Mouse (Mus musculus) forebrain, embryonic 12.5 days (tissue): ENCODE results near the gene Arsb. TPM values are rescaled to one million over a fixed set of nuclear protein-coding genes. Genes with fewer than 3 reads are reported as not detected.

Experiments
- ATAC-seq: fragments of 200-750 bp; cut with Nextera tagmentation; 2 replicates; pipeline ENCODE4 v1.8.0; 2017; ENCODE audit warnings: moderate TSS enrichment; ENCODE audit not compliant: low FRiP score
- H3K27ac ChIP-seq: fragments of 300-500 bp; sonication (generic); 2 replicates; pipeline ENCODE4 v1.5.1; 2016; ENCODE audit warnings: mild to moderate bottlenecking
- H3K27me3 ChIP-seq: fragments of 300-500 bp; sonication (generic); 2 replicates; pipeline ENCODE4 v1.6.1; 2016; ENCODE audit warnings: mild to moderate bottlenecking
- H3K36me3 ChIP-seq: fragments of 300-500 bp; sonication (generic); replicated peaks from 2 replicates; pipeline ENCODE4 v1.6.1; 2016; ENCODE audit warnings: mild to moderate bottlenecking
- H3K4me1 ChIP-seq: fragments of 300-500 bp; sonication (generic); 2 replicates; pipeline ENCODE4 v1.6.1; 2016
- H3K4me2 ChIP-seq: fragments of 300-500 bp; sonication (generic); 2 replicates; pipeline ENCODE4 v1.6.1; 2016; ENCODE audit warnings: mild to moderate bottlenecking, moderate library complexity
- H3K4me3 ChIP-seq: fragments of 300-500 bp; sonication (generic); replicated peaks from 2 replicates; pipeline ENCODE4 v1.5.1; 2016; ENCODE audit warnings: mild to moderate bottlenecking
- H3K9ac ChIP-seq: fragments of 300-500 bp; sonication (generic); 2 replicates; pipeline ENCODE4 v1.6.1; 2016; ENCODE audit warnings: mild to moderate bottlenecking
- H3K9me3 ChIP-seq: fragments of 300-500 bp; sonication (generic); 2 replicates; pipeline ENCODE4 v1.6.1; 2016
- WGBS: fragments of 180-500 bp; shearing (Covaris S2); methylation state at CpG from one replicate; pipeline ENCODE4 v1.1.7; 2016; 5-methylcytosine and 5-hydroxymethylcytosine counted together
- polyA plus RNA-seq: library from polyadenylated mRNA; unstranded; fragments of >200 nt; fragmentation: Nextera tagmentation; extraction: Ambion mirVana; gene quantifications from 2 replicates; pipeline ENCODE4 v1.2.1, GENCODE M21; 2016

Gene Arsb
- 7.2 and 7.3 TPM in 2 replicates for polyA plus RNA-seq

DNA sequence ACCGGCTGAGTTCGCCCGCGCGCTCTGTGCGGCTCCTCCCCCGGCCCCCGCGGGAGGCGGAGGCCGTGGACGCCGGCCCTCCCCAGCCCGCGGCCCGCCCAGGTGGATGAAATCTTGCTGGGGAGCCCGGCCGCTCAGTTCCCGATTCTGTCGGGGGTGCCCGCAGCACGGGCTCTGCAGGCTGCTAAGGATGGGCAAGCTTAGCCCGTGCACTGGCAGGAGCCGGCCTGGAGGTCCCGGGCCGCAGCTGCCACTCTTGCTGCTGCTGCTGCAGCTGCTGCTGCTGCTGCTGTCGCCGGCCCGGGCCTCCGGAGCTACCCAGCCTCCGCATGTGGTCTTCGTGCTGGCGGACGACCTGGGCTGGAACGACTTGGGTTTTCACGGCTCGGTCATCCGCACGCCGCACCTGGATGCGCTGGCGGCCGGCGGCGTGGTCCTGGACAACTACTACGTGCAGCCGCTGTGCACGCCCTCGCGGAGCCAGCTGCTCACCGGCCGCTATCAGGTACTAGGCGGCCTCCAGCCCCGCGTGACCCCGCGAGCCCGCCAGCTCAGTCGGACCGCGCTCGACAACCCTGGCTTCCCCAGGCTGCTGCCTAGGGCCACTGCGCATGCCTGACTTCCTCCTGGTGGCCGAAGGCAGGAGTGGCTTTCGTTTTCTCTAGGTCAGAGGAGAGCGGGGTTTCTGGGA is at the start of gene Arsb:
Gene Arsb (plus strand): TSS at position 43 of the 691 bp plus-strand sequence.
- H3K27ac ChIP-seq, result peak within 1 kb of the TSS; percentile 83
- H3K4me2 ChIP-seq, result peak within 1 kb of the TSS; percentile 85
- H3K4me3 ChIP-seq, result peak within 1 kb of the TSS; percentile 66
- ATAC-seq, result peak; percentile 92
- H3K9ac ChIP-seq, result peak within 1 kb of the TSS; percentile 82
- under 1% methylated on average over 65 of the region's 66 CpGs for WGBS
- peaks cover 2% of the 10 kb centered on the region; the same call in 1 of the 2 replicates for H3K27me3 ChIP-seq
- peaks cover 17% of the 10 kb centered on the region; the same call in 1 of the 2 replicates for H3K4me1 ChIP-seq
- H3K36me3 ChIP-seq, result no peaks in the 10 kb centered on the region
- no peaks in the 10 kb centered on the region for H3K9me3 ChIP-seq

DNA sequence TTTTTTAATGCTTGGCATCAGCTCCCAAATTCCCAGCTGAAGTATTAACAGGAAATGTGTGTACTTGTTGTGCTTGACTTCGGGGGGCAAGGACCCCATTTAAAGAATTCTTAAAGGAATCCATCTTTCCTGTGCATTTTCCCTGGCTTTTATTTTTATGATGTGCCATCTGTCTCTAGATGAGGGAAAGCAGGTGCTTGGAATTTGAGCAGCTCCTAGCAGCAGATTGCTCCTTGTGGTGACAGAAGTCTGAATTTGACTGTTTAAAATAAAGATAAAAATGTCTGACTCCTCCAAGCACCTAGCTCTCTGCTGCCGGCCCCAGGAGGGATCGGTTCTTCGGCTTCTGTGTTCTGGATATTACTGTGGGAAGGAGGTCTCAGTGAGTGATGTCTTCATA is 49.5 kb upstream of the Arsb start:
- no peak overlapping the region for H3K4me3 ChIP-seq
- no peak overlapping the region for H3K27ac ChIP-seq
- H3K4me2 ChIP-seq, result no peak overlapping the region
- no peaks in the 10 kb centered on the region; the same call in 1 of the 2 replicates for H3K4me1 ChIP-seq
- H3K9ac ChIP-seq, result no peak overlapping the region
- no peaks in the 10 kb centered on the region for H3K36me3 ChIP-seq
- no peak for ATAC-seq
- H3K27me3 ChIP-seq, result no peaks in the 10 kb centered on the region
- WGBS, result 89% methylated on average over 4 of the region's 4 CpGs
- H3K9me3 ChIP-seq, result no peaks in the 10 kb centered on the region

DNA sequence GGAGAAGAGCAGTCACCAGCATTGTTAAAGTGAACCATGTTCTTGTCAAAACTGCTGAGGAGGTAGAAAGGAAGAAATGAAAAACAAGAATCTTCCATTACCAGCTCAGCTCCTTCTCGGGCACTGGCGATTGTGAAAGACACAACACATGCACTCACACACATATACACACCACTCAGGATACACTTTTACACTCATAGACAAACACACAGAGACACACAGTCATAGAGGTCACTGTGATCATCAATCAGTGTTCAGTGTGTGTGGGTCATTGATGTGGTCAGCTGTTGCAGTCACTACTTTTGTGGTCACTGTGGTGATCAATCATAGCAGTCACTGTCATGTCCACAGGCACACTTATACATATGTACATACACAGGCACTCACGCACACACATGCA is 48.0 kb upstream of the Arsb start:
- H3K36me3 ChIP-seq, result no peaks in the 10 kb centered on the region
- no peaks in the 10 kb centered on the region for H3K4me1 ChIP-seq
- no peak for ATAC-seq
- no peak overlapping the region for H3K4me3 ChIP-seq
- H3K4me2 ChIP-seq, result no peak overlapping the region
- H3K27ac ChIP-seq, result no peak overlapping the region
- H3K9me3 ChIP-seq, result no peaks in the 10 kb centered on the region
- no peak overlapping the region for H3K9ac ChIP-seq
- H3K27me3 ChIP-seq, result no peaks in the 10 kb centered on the region
- WGBS, result 91% methylated on average over 3 of the region's 3 CpGs

DNA sequence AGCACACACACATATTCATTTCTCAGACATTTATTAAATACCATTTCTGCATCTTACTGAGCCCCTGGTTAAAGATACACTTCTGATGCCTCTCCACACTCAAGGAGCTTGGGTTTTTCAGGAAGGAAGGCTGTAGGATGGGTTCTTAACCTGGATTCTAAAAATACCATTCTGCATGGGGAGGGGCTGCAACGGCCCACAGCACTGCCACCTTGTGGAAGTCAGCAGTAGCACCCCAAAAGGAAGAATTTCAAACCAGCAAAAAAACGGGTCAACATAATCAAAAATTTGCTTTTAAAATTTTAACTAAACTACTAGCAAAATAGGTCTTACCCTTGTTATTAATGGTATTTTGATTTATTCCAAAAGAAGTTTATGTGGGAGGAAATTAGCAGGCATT is 47.2 kb upstream of the Arsb start:
- no peak for ATAC-seq

DNA sequence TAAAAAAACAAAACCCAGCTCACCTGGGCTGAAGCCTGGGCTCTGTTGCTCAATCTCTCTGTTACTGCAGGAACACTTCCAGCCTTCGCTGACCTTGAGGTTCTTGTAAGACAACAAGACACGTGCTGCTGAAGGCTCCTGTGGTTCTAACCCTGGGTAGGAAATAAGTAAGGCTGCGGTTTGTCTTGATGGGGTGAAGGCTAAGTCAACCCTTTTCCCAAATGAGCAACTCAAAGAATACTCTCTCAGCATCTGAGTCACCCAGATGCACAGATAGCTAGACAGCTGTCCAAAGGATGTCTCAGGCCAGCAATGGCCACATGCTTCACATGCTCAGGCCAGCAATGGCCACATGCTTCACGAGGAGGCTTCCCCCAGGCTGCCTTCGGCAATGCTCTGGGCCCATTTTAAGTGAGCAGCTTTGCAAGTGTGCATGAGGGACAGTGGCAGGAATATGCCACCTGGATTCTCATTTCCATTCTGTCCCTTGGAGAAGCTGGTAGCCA is 36.2 kb upstream of the Arsb start:
- Histone ChIP-seq H3K27me3 (no peaks in the 10 kb centered on the region), H3K36me3 (no peaks in the 10 kb centered on the region), H3K9ac (no peak overlapping the region), H3K9me3 (no peaks in the 10 kb centered on the region), H3K27ac (no peak overlapping the region), H3K4me2 (no peak overlapping the region), H3K4me1 (no peaks in the 10 kb centered on the region), H3K4me3 (no peak overlapping the region)
- WGBS, result 85% methylated on average over 5 of the region's 5 CpGs
- ATAC-seq, result no peak

More for the DNA sequence above, 47.2 kb upstream of the Arsb start:
- no peaks in the 10 kb centered on the region for H3K4me1 ChIP-seq
- no peaks in the 10 kb centered on the region for H3K9me3 ChIP-seq
- H3K4me2 ChIP-seq, result no peak overlapping the region
- 39% methylated on average over 2 of the region's 2 CpGs for WGBS
- no peak overlapping the region for H3K27ac ChIP-seq
- no peak overlapping the region for H3K9ac ChIP-seq
- no peaks in the 10 kb centered on the region for H3K36me3 ChIP-seq
- H3K27me3 ChIP-seq, result no peaks in the 10 kb centered on the region
- H3K4me3 ChIP-seq, result no peak overlapping the region

DNA sequence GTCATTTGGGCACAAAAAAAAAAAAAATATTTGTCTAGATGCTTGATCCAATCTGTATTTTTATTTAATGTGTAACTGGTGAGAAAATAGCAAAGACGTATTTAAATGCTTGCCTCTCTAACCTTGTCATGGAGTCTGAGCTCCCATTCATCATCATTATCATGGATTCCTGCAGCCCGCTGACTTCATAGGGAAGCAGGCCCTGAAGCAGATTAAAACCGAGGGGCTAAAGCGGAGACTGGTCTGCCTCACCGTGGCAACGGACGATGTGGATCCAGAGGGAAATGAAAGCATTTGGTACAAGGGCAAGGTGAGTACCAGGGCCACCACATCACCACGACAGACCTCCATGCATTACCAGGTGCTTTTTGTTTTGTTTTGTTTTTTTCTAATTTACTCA is 27.3 kb upstream of the Arsb start:
- Histone ChIP-seq H3K9me3 (no peaks in the 10 kb centered on the region), H3K27ac (no peak overlapping the region), H3K27me3 (no peaks in the 10 kb centered on the region), H3K4me2 (no peak overlapping the region), H3K4me1 (no peaks in the 10 kb centered on the region), H3K9ac (no peak overlapping the region), H3K4me3 (no peak overlapping the region), H3K36me3 (no peaks in the 10 kb centered on the region)
- 45% methylated on average over 8 of the region's 8 CpGs for WGBS
- ATAC-seq, result no peak

DNA sequence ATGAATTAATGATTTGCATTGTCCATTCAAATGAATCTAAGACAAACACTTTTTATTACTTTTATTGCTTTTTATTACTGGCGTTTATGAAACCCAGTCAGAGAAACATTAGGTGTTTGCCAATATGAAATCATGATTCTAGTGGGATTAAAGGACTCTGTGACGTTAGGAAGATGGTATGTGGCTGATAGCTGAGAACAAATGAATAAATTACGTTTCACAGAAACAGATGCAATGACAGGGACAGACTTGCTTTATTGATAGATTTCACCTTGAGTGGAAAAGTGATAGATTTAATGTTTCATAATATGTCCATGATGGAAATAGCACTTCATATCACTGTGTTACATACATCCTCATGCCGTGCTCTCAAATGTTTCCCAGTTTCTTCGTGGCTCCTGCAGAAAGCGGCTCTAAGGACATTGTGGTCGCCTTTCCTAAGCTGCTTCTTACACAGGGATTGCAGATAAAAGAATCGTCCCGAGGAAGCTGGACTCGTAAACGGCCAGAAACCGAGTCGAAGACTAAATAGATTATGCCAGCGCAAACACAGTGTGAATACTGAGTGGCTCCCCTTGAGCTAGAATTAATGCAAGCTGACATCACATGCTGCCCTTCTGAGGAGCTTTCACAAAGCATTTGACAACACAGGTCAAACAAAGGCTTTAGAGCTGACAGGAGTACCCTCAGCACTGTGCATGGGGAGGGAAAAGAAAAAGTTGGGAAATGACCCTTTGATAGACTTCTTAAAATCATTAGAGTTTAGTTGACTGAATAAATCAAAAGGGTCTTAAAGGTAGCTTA is 18.6 kb upstream of the Arsb start:
- Histone ChIP-seq H3K36me3 (no peaks in the 10 kb centered on the region), H3K4me1 (peaks cover 18% of the 10 kb centered on the region), H3K4me3 (no peak overlapping the region), H3K27me3 (no peaks in the 10 kb centered on the region), H3K4me2 (peak overlapping the region; percentile 36), H3K27ac (peak overlapping the region; percentile 62), H3K9ac (no peak overlapping the region), H3K9me3 (no peaks in the 10 kb centered on the region)
- 27% methylated on average over 14 of the region's 14 CpGs for WGBS
- peak; percentile 89 for ATAC-seq

DNA sequence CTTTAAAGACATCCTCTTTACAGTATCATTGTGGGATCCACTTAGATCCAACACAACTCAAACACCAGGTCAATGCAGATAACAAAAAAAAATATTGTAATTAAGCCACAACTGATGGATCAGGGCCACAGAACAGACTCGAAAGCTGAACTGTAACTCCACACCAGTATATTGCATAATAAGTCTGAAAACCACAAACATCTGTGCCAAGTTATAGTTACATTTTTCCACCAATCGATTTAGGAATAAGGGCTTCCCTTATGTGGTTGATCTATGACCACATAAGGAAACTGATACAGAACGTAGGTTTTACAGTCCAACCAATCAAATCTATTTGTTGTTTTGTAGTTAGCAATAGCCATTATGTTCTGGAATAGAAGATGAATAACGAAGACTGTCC is 16.3 kb upstream of the Arsb start:
- Histone ChIP-seq H3K36me3 (no peaks in the 10 kb centered on the region), H3K27me3 (no peaks in the 10 kb centered on the region), H3K27ac (no peak overlapping the region), H3K9ac (no peak overlapping the region), H3K9me3 (no peaks in the 10 kb centered on the region), H3K4me2 (no peak overlapping the region), H3K4me3 (no peak overlapping the region), H3K4me1 (peaks cover 24% of the 10 kb centered on the region)
- no peak for ATAC-seq
- 87% methylated on average over 4 of the region's 4 CpGs for WGBS

DNA sequence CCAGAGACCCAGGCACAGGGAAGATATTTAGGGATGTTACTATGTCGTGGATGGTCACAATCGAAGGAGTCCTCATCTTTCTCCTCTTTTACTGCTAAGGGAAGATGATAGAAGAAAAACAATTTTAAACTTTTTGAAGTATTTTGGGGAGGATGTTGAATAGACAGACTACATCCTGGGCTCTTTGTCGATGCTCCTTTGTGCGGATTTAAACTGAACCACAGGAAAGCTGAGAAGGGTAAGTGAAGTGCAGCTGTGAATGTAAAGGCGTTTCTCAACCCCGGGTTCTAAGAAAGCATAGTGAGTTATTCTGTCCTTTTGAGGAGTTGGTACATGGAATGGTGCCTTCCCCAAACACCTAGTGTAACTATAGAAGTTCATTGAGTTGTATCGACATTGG is 14.8 kb upstream of the Arsb start:
- Histone ChIP-seq H3K27ac (no peak overlapping the region), H3K4me1 (peaks cover 24% of the 10 kb centered on the region), H3K4me2 (no peak overlapping the region), H3K36me3 (no peaks in the 10 kb centered on the region), H3K9me3 (no peaks in the 10 kb centered on the region), H3K27me3 (no peaks in the 10 kb centered on the region), H3K4me3 (no peak overlapping the region), H3K9ac (no peak overlapping the region)
- no peak for ATAC-seq
- WGBS, result 91% methylated on average over 7 of the region's 7 CpGs

DNA sequence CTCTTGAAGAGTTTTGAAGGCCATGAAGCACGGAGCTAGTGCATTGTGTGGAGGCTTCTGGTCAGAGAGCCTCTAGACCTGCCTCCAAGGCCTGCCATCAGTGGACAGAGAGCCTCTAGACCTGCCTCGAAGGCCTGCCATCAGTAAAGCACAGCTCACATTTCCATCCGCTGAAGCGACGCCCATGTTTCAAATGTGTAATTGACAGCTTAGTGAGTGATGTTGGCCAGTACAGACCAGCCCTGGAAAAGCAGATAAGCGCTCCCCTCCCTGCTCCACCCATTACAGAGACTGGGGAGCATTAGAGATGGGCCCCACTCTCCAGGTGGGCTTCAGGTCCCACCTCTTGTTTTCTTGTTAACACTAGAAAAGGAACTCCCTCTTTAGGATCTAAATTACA is 13.9 kb upstream of the Arsb start:
- Histone ChIP-seq H3K27ac (no peak overlapping the region), H3K36me3 (no peaks in the 10 kb centered on the region), H3K27me3 (no peaks in the 10 kb centered on the region), H3K4me1 (peaks cover 18% of the 10 kb centered on the region), H3K9me3 (no peaks in the 10 kb centered on the region), H3K4me3 (no peak overlapping the region), H3K9ac (no peak overlapping the region), H3K4me2 (no peak overlapping the region)
- no peak for ATAC-seq
- 94% methylated on average over 6 of the region's 6 CpGs for WGBS

DNA sequence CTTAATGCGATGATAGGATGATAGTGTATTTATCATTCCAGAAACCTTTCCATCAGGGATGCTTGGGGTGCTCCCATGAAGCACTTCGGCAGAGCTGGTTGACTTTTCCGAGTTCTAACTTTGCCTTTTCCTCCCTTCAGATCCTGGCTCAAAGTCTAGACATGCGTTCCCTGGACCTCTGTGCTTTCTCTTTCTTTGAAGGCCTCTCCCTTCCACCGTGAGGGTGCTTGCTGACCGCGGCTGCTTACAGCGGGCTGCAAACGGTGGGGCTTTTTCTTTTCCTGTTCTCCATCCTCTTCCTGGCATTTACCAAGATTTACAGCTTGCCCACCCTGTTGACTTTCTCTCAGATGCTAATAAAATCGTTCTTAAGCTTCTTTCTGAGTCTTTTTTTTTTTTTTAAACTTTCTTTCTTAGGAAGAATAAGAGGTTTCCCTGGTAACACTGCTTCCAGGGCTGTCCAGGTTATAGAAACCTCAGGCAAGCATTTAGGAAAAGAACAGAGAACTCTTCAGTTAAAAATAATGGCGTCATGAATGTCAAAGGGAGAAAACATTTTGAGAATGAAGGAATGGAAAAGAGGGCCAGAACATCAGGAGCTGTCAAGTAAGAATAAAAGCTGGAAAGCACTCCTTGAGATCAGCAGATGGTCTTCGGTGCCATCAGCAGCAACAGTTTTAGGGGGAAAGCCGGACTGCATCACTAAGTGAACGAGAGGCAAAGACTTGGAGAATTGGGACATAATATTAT is 13.1 kb upstream of the Arsb start:
- H3K27ac ChIP-seq, result no peak overlapping the region; the same call in 1 of the 2 replicates
- no peaks in the 10 kb centered on the region for H3K9me3 ChIP-seq
- WGBS, result 42% methylated on average over 14 of the region's 14 CpGs
- ATAC-seq, result no peak
- H3K4me3 ChIP-seq, result no peak overlapping the region
- no peaks in the 10 kb centered on the region for H3K27me3 ChIP-seq
- peaks cover 14% of the 10 kb centered on the region for H3K4me1 ChIP-seq
- H3K4me2 ChIP-seq, result no peak overlapping the region
- H3K36me3 ChIP-seq, result no peaks in the 10 kb centered on the region
- H3K9ac ChIP-seq, result no peak overlapping the region

DNA sequence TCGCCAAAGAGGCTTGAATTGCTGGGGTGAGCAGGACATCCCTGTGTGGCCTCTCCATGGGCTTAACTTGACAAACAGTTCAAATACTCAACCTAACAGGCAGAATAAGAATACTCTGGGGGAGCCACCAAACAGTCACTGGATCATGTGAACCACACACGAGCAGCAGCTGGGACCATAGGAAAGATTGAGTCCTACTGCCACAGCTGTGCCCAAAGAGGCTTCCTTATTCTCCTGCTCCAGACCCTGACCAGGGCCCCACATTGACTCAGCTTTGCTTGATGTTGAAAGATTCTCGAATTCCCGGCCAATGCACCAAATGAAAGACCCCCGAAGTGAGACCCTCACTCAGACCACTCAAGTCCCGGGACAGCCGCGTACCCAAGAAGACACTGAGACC is 9.6 kb upstream of the Arsb start:
- H3K36me3 ChIP-seq, result no peaks in the 10 kb centered on the region
- peaks cover 6% of the 10 kb centered on the region for H3K4me1 ChIP-seq
- no peak overlapping the region for H3K9ac ChIP-seq
- H3K27ac ChIP-seq, result no peak overlapping the region
- H3K4me3 ChIP-seq, result no peak overlapping the region
- H3K4me2 ChIP-seq, result no peak overlapping the region
- no peaks in the 10 kb centered on the region for H3K9me3 ChIP-seq
- 96% methylated on average over 8 of the region's 8 CpGs for WGBS
- H3K27me3 ChIP-seq, result no peaks in the 10 kb centered on the region
- ATAC-seq, result no peak
